ENCODE assay signal across 8 mouse cellular contexts in genomic region chr7:75847489-75847888, GRCm38 (mm10). TPM values are rescaled to one million over a fixed set of nuclear protein-coding genes. Genes with fewer than 3 reads are reported as not detected.
A peak's percentile ranks its signal among the peaks of the same experiment; 100 is the strongest.
DNase-seq lines count a peak whose midpoint lies in the region; ATAC-seq and TF ChIP-seq lines count a peak whose summit lies in the region.

No protein-coding gene starts in this region.

- no peaks in the 10 kb centered on the region for H3K27me3 ChIP-seq in kidney, adult 2 months (replicated peaks; ENCODE audit: control insufficient read depth, insufficient read depth, low read length)
- H3K27me3 ChIP-seq in embryonic facial prominence, embryonic 10.5 days (replicated peaks; ENCODE audit: low read depth, poor library complexity, severe bottlenecking): no peaks in the 10 kb centered on the region
- H3K27me3 ChIP-seq in hindbrain, postnatal 0 days (ENCODE audit: insufficient read depth, low read length): no peaks in the 10 kb centered on the region
- H3K27me3 ChIP-seq in midbrain, postnatal 0 days (ENCODE audit: insufficient read depth, low read length): no peaks in the 10 kb centered on the region

- no peaks in the 10 kb centered on the region for H3K36me3 ChIP-seq in kidney, adult 2 months (ENCODE audit: control insufficient read depth, insufficient read depth, low read length)
- H3K36me3 ChIP-seq in embryonic facial prominence, embryonic 10.5 days (replicated peaks): peaks cover 17% of the 10 kb centered on the region
- no peaks in the 10 kb centered on the region for H3K36me3 ChIP-seq in hindbrain, postnatal 0 days (ENCODE audit: insufficient read depth, low read length)
- H3K36me3 ChIP-seq in midbrain, postnatal 0 days (ENCODE audit: insufficient read depth, low read length): no peaks in the 10 kb centered on the region

- no peaks in the 10 kb centered on the region for H3K9me3 ChIP-seq in embryonic facial prominence, embryonic 10.5 days
- no peaks in the 10 kb centered on the region for H3K9me3 ChIP-seq in hindbrain, postnatal 0 days (ENCODE audit: low read length)
- H3K9me3 ChIP-seq in midbrain, postnatal 0 days (ENCODE audit: low read length): no peaks in the 10 kb centered on the region

- no peak for TF ChIP-seq CTCF in kidney, adult 2 months (conservative IDR thresholded peaks at IDR 0.05; ENCODE audit: insufficient read depth, insufficient read length, low read depth, low read length)
- TF ChIP-seq CTCF in hindbrain, postnatal 0 days (IDR thresholded peaks at IDR 0.05; ENCODE audit: low read depth): no peak
- no peak for TF ChIP-seq CTCF in midbrain, postnatal 0 days (IDR thresholded peaks at IDR 0.05)

- no peak overlapping the region for H3K27ac ChIP-seq in kidney, adult 2 months (ENCODE audit: insufficient read depth, low read depth, low read length)
- H3K27ac ChIP-seq in embryonic facial prominence, embryonic 10.5 days (replicated peaks): peak overlapping the region; percentile 96
- H3K27ac ChIP-seq in hindbrain, postnatal 0 days: no peak overlapping the region
- H3K27ac ChIP-seq in midbrain, postnatal 0 days (ENCODE audit: low read depth, low read length): no peak overlapping the region

- peak overlapping the region; percentile 15; the same call in 1 of the 2 replicates for H3K4me3 ChIP-seq in kidney, adult 2 months (ENCODE audit: insufficient read depth, low read depth, low read length)
- H3K4me3 ChIP-seq in embryonic facial prominence, embryonic 10.5 days: peak overlapping the region; percentile 91
- peak overlapping the region; percentile 92 for H3K4me3 ChIP-seq in hindbrain, postnatal 0 days (ENCODE audit: low read length)
- peak overlapping the region; percentile 90 for H3K4me3 ChIP-seq in midbrain, postnatal 0 days (ENCODE audit: low read depth, low read length)

- ATAC-seq in hindbrain, postnatal 0 days: no peak
- ATAC-seq in midbrain, postnatal 0 days (ENCODE audit: low FRiP score): no peak

- H3K9ac ChIP-seq in hindbrain, postnatal 0 days (replicated peaks; ENCODE audit: low read length): peak overlapping the region; percentile 78
- H3K9ac ChIP-seq in midbrain, postnatal 0 days (replicated peaks; ENCODE audit: low read length, poor library complexity, severe bottlenecking): peak overlapping the region; percentile 33; the same call in 1 of the 2 replicates

- peaks cover 9% of the 10 kb centered on the region; the same call in 1 of the 2 replicates for H3K4me1 ChIP-seq in kidney, adult 2 months (ENCODE audit: control insufficient read depth, insufficient read depth, low read length)
- peaks cover 29% of the 10 kb centered on the region for H3K4me1 ChIP-seq in embryonic facial prominence, embryonic 10.5 days
- H3K4me1 ChIP-seq in hindbrain, postnatal 0 days (ENCODE audit: insufficient read depth, low read length): peaks cover 17% of the 10 kb centered on the region
- H3K4me1 ChIP-seq in midbrain, postnatal 0 days (ENCODE audit: insufficient read depth, low read length): peaks cover 5% of the 10 kb centered on the region; the same call in 1 of the 2 replicates

- DNase-seq in kidney, adult 2 months: no peak
- no peak for DNase-seq in kidney, adult 8-10 months
- peak; percentile 38 for DNase-seq in embryonic facial prominence, embryonic 10.5 days (ENCODE audit: low spot score)
- DNase-seq in hindbrain, postnatal 0 days (ENCODE audit: low spot score): no peak
- no peak for DNase-seq in midbrain, postnatal 0 days (ENCODE audit: low spot score)
- no peak for DNase-seq in left cerebral cortex, postnatal 14 days (ENCODE audit: low spot score in 2 of 2)
- no peak for DNase-seq in left cerebral cortex, adult 9 months (ENCODE audit: low spot score in 2 of 2)
- DNase-seq in testis, postnatal 14 days (ENCODE audit: low spot score): no peak

- 9% methylated on average over 6 of the region's 6 CpGs for WGBS in kidney, adult 2 months
- WGBS in embryonic facial prominence, embryonic 10.5 days: 8% methylated on average over 6 of the region's 6 CpGs
- 16% methylated on average over 6 of the region's 6 CpGs for WGBS in hindbrain, postnatal 0 days
- 13% methylated on average over 6 of the region's 6 CpGs for WGBS in midbrain, postnatal 0 days

- no peak for TF ChIP-seq POLR2A in kidney, adult 2 months (IDR thresholded peaks at IDR 0.05; ENCODE audit: low read depth, low read length)

- H3K4me2 ChIP-seq in hindbrain, postnatal 0 days (ENCODE audit: low read depth, low read length): peak overlapping the region; percentile 96
- peak overlapping the region; percentile 97 for H3K4me2 ChIP-seq in midbrain, postnatal 0 days (ENCODE audit: low read depth, low read length, poor library complexity, severe bottlenecking)

- intact Hi-C loops in left cerebral cortex, postnatal 14 days (cut with DNase I): no loop called here

RNA-seq across cellular contexts. Expression of gene Klhl25, which starts 0.6 kb away (rescaled TPM):
- 11.7 and 11.8 TPM in 2 replicates for polyA plus RNA-seq in kidney, adult 2 months (2012; rRNA removed)
- polyA plus RNA-seq in embryonic facial prominence, embryonic 10.5 days (2016; fragmentation: Nextera tagmentation; extraction: Ambion mirVana): 24.0 and 24.2 TPM in 2 replicates
- 41.9 and 47.8 TPM in 2 replicates for total RNA-seq in hindbrain, postnatal 0 days (2014; rRNA removed)
- polyA plus RNA-seq in hindbrain, postnatal 0 days (2015; fragmentation: Nextera tagmentation; extraction: Ambion mirVana): 14.4 and 15.7 TPM in 2 replicates
- total RNA-seq in midbrain, postnatal 0 days (2014; rRNA removed): 34.2 and 35.3 TPM in 2 replicates
- polyA plus RNA-seq in midbrain, postnatal 0 days (2015; fragmentation: Nextera tagmentation; extraction: Ambion mirVana): 12.6 and 13.9 TPM in 2 replicates
- 10 to 100 TPM in 1 of 2 experiments, 1 to 10 TPM in 1; 9.4 to 11.3 TPM for total RNA-seq in left cerebral cortex, postnatal 14 days (2021)

Comparison
In these comparisons a context has a peak if more than half of its experiments do, and no peak if none do; other contexts are left out.
1. H3K4me3 ChIP-seq: peak in every context shown above with its lines; median percentile 92 in hindbrain, postnatal 0 days; 91 in embryonic facial prominence, embryonic 10.5 days; 90 in midbrain, postnatal 0 days; 15 in kidney, adult 2 months.